Mouse (Mus musculus) left cerebral cortex, adult 9 months (tissue): ENCODE results near the gene Arl14.
A peak's percentile ranks its signal among the peaks of the same experiment; 100 is the strongest.
"Not testable (repeated sequence)": the region's sequence is repeated elsewhere in the genome, so short reads cannot be mapped to it uniquely, and the experiment has no call there.

Experiments
- DNase-seq, 2 experiments: peaks; one replicate each; pipeline ENCODE4 v3.0.0; 2022; ENCODE audit warnings: low spot score in 2 of 2

The Arl14 gene

DNA sequence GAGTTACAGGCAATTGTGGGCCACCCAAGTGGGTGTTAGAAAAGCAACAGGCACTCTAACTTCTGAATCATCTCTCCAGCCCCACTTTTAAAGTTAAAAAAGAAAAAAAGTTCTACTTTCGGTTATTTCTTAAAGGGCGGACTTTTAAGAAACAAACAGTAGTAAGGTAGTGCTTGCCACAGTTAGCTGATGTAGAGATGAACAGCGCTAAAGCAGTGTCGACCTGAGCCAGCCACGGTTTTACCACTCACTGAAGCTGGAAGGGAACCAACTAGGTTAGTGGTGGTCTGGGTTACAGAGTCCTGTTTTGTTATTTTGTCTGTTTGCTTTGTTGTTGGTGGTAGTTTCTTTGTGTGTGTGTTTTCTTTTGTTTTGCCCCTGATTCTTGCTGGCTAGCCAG lies 8.8 kb upstream of the Arl14 start:
- no peak for DNase-seq

DNA sequence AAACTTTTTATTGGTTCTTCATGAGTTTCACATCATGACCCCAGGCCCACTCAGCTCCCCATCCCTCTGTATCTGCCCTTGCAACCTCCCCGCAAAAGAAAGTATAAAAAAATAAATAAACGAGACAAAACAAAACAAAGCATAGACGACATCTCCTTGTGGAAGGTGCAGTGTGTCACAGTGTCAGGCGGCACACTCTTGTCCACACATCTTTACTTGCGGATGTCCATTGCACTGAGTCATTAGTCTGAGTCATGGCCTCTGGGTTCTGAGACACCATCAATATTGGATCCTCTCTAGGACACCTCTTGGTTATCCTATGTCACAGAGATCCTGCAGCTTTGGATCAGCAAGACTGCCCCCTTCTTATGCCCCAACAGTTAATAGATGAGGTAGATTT lies 7.7 kb upstream of the Arl14 start:
- DNase-seq, result no peak

DNA sequence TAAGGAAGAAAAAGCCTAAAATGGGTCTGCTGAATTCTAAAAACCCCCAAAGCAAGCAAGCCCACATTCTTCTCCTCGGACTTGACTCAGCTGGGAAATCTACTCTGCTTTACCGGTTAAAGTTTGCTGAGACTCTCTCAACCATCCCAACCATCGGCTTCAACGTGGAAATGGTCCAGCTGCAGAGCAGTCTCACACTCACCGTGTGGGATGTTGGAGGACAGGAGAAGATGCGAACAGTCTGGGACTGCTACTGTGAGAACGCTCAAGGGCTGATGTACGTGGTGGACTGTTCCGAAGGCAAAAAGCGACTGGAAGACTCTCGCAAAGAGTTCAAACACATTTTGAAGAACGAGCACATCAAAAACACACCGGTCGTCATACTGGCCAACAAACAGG lies 282 bp downstream of the Arl14 start:
- no peak for DNase-seq

DNA sequence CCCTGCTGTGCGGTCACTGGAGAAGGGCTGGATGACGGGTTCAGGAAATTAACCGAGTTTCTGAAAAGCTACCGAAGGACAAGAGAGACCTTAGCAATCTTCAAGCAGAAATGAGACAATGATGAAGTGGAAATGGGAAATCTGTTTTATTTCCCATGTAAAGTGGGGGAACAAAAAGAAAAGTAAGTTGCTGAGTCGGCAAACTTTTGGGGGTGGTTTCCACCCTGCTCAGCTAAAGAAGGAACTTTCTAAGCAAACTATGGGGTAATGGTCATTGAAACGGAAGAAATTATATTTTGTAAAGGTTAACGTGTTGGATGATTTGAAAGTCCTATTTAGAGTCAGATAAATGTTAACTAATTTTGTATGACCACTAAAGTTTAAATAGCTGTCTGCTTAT lies 768 bp downstream of the Arl14 start:
- no peak for DNase-seq

DNA sequence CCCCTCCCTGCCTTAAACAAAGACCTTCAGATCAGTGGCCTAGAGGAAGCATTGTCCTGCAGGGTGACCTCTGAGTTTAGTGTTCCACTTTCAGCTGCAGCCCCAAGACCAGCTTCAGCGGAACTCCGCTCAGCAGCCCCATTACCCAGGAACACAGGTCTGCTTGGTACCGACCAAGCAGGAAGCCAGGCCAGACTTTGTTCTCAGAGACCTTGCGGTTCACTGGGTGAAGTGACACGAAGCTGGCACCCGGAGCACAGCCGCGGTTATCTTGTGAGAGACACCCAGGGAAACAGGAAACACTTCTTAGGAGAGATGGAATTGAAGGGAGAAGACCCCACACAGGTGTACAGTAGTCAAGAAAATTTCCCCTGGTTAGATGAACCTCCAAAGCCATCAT lies 1.4 kb downstream of the Arl14 start:
- DNase-seq, result no peak

DNA sequence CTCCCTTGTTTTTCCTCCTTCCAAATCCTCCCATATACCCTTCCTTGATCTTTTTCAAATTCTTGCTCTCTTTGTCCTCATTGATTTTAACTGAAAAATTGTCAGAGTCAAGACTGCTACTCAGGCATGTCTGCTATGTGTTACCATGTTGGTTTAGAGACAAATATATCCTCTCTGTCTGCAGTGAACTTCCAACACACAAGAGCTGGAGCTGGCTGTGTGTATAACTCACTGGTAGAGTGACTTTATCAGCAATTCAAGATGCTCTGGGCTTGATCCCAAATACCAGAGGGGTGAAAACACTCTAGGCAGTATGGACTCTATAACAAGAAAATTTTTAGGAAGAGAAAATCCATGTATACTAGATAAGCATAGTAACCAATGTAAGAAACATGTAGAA lies 2.8 kb downstream of the Arl14 start:
- DNase-seq, result no peak

DNA sequence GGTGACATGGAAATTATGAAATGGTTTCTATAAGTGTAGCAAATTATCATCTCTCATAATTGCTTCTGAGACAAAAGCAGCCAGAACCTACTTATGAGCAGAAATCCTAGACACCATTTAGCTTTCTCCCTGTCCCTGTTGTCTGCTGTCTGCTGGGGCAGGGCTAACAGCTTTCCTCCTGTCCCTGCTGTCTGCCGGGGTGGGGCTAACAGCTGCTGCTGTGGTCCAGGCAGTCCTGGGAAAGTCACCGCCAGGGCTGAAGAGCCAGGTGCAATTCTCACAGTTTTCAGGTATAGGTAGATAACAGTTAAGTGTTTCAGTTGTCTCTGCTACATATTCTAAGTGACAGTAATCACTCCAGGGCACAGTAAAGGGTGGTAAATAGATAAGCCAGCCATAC lies 4.3 kb downstream of the Arl14 start:
- DNase-seq, result no peak

DNA sequence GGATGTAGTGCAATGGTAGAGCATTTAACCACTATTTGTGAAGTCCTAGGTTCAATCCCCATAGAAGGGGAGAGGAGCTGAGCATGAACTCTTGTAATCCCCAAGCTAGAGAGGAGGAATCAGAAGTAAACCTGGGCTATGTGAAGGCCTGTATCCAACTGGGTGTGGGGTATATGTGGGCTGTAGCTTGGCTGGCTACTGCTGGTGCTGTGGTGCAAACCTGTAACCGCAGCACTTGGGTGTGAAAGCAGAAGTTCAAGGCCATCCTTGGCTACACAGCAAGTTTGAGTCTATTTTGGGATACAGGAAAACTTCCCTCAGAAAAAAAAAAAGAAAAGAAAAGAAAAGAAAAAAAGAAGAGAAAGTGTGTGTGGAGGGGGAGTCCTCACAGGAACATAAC lies 5.8 kb downstream of the Arl14 start:
- no peak for DNase-seq

DNA sequence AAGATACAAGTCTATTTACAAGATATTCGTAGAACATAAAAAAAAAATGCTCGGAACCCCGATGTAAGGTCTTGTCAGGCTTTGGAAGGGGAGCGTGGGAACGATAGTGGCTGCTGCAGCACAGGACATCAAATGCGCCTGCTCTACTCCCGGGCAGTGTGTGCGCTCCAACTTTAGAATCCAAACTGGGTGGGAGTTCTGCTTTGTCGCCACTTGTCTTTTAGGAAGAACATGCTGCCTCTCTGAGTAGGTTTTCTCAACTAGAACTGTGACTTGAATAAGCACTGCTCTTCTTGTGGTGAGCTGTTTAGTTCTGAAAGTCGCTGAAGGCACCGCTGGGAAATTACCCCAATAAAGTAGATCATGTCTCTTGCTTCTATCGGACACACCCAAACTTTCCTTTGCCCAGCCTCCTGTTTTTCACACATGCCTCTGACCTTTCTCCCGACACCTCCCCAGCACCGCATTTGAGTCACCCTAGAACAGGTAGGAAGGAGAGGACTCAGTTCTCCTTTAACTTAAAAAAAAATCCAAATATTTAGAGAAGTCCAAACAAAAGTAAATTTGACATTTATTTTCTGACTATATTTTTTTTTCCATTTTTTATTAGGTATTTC lies 9.4 kb downstream of the Arl14 start:
- DNase-seq, result no peak

DNA sequence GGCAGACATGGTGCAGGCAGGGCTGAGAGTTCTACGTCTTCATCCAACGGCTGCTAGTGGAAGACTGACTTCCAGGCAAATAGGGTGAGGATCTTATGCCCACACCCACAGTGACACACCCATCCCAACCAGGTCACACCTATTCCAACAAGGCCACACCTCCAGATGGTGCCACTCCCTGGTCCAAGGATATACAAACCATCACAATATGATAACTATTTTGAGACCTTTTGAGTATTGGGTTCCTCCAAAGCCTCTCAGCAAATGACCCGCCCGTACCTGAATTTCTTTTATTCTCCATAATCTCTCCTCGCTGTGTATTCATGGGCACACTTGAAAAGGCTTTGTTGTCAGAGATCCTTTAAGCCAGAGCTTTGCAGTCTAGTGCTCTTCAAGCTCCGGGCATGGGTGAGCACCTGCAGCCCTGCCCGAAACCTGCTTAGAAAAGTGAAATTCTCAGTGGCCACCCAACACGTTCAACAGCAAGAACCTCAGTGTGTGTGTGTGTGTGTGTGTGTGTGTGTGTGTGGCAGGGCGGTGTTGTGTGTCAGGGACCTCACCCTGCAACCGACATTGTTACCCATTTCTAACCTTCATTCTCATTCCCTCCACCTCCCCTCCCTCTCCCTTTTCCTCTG lies 11.5 kb downstream of the Arl14 start:
- not testable (repeated sequence) for DNase-seq

DNA sequence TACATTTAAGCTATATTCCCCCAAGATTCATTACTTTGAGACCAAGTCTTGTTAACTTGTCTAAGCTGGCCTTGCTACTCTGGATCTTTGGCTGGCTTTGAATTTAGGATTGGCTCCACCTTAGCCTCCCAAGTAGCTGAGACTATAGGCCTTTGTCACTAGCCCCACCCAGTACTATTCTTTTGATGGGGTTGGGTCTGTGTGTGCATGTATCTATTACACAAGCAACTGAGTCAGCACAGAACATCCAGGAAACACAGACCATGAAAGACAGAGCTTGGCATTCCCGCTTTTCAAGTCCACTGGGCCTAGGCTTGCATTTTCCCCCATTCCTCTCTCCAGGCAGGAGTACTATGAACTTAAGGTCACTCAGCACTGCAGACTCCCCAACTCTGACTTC lies 12.3 kb downstream of the Arl14 start:
- DNase-seq, result no peak

DNA sequence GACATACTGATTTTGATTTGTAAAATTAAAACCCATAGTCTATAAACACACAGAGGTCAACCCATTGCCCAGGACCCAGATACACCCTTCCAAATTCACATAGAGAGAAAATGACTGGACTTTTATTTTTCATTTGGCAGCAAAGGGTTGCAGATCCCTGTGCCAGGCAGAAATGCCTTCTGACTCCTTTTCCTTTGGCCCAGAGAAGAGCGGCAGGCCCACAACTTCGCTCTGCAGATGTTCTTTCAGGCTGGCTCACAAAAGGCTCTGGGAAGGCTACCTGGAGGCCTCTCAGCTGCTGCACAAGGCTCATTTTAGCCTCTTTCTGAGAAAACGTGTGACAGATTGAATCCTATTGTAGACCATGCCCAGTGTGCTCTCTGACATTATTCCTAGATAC lies 13.6 kb downstream of the Arl14 start:
- no peak for DNase-seq

DNA sequence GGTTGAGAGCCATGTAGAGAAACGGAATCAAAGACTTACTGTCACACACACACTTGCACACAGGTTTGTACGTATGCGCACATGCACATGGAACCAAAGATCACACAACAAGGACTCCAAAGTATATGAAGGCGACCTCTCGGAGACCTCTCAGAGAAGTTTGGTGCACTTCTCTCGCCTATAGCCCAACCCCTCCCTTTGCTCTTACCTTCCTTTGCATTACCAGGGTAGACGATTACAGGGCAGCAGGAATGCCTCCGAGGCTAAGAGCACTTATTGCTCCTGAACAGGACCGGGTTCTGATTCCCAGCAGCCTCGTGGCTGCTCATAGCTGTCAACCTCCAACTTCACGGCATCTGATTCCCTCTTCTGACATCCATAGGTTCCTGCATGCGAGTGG lies 14.3 kb downstream of the Arl14 start:
- DNase-seq, result no peak

DNA sequence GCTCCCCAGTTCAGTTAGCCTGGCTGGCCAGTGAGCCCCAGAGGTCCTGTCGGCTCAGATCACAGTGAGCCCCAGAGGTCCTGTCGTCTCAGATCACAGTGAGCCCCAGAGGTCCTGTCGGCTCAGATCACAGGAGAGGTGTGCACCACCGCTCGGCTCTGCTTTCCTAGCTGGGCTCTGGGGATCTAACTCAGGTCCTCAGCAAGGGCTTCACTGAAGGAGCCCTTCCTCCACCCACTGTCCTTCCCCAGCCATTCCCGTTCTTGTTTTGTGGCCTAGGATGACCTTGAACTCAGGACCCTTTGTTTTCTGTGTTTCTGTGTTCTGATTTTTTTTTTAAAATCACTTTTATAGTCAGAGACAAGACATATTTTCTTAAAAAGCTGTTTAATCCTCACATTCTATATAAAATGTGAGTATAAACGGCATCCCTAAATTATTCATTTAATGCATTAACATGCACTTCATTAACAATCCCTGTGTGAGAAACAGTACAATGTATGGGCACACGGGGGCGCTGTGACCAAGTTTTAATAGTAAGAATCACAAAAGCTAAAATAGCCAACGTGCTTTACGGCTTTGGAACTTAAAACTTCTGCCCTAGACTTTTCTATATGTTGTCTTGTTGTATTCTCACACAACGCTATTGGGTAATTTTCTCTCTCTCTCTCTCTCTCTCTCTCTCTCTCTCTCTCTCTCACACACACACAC lies 16.1 kb downstream of the Arl14 start:
- peak in 1 of 2 experiments; percentile 76 for DNase-seq

DNA sequence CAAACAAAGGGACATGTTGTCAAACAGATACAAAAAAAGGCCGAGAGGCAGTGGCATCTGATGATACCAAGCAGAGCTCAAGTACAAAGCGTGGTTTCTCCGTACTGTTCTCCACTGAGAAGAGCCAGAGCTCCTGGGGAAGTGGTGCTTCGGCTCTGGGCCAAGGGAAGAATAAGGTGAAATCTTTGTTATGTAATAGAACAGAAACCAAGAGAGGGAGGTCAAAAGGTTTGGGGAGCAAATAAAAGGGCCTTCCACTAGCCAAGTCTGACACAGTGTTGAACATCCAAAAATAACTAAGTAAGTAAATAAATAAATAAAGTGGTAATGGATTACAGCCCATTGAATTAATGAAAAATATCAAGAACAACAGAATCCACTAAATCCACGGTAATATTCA lies 17.0 kb downstream of the Arl14 start:
- DNase-seq, result no peak

DNA sequence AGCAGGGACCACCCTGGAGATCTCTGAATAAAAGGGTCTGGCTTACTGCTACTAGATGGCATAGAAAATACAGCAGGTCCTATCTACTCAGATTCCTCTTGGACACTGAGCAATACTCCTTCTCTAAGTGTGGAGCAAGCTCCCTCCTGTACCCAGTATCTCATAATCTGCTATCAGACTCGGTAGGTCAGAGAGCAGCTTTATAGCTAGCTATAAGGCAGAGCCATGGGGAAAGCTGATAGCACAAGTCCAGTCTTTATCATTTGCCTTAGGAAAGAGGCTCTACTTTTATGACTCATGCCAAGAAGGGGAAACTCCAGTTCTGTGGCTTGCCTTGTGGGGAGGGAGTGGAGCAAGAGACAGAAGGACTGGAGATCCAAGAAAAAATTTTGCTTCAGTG lies 18.8 kb downstream of the Arl14 start:
- DNase-seq, result no peak

DNA sequence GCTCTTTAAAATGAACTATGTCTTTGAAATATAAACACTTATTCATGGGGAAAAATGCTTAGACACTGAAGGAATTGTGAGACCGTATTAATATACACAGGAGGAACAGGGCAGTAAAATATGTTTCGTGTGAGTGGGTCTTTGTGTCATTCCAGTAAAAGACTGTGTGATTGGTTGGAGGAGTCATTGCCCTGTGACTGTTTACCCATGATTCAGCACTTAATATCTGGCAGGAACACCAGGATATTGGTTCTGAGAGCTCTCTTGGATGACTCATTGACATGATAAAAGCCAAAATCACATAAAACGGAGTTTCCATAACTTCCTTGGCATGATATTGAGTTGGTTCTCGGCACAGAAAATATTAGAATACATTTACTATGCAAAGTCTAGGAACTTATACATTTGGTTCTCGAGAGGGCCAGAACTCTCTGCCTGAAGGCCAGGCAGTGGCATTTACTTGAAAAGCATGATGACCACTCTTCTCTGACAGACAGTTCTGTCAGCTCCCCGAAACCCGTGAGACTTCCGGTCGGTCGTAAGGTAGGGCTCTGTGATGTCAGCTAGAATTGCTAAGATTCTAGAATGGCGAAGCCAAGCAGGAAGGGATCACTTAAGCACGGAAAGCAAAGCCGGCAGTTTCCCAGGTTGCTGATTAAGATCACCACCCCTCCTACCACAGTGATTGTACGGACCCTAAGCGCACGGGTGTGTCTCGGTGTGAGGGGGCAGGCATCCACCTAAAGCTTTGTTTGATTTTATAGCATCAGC lies 31.1 kb downstream of the Arl14 start:
- no peak for DNase-seq

DNA sequence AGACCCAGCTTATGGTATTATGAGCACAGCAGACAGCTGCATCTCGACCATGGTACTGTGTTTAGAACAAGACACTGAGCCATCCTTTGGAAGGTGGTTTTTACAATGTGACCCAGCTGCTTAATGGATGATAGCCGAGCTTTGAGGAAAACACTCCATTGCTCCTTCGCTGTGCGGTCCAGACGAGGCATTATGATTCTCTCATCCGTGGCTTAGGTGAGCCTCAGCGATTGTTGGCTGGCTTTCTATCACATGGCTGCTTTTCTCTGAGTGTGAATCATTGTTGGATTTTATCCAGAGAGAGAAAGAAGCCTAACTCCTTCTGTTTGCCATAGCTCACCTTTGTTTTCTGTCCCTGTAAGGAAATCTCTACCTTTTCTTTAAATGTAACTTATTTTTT lies 32.5 kb downstream of the Arl14 start:
- no peak for DNase-seq

DNA sequence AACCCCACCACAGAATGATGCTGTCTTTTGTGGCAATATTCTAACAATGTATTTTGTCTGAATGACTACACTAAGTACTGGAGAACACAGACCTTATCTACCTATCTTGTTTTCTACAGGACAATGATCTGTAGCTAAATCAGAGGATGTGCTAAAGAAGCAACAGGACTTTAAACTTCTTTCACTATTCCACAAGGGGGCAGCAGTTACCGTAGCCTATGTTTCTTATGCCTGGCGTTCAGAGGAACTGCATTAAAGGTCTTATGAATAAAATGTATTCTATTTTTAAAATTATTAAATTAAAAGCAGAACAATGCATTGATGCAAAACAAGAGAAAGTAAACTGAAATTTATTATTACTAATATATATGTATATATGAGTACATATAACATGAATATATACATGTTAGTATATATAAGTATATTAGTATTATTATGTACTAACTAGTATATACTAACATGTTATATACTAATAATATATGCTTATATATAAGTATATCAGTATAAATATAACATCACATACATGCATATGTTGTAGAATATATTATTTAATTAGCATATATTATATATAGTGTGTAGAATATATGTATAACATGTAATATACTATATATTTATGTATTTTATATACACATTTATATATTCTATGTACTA lies 35.0 kb downstream of the Arl14 start:
- peak in 1 of 2 experiments; percentile 36 for DNase-seq

DNA sequence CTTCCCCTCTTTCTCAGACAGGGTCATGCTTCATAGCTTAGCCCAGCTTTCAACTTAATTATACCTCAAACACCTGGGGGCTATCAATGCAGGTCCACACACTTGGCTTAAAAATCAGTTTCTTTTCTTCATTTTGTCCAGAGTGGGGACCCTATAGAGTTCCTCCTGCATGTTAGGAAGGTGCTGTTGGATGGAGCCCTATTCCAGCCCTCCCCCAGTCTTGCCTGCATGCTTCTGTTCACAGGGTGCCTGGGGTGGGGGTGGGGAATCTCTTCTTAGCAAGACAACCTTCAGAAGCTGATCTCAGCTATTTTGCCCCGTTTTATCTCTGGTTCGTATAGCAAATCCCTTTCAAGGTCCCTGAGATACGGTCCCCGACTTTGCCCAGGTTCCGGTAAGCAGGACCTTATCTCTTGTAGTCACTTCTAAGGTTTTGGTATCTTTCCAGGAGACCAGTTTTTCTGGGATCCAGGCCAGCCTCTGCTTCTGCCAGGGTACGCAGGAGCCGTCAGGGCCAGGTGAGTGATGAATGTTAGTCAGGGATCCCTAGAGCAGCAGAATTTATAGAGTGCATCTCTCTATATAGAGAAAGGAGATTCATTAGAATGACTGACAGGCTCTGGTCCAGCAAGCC lies 40.9 kb downstream of the Arl14 start:
- no peak for DNase-seq

DNA sequence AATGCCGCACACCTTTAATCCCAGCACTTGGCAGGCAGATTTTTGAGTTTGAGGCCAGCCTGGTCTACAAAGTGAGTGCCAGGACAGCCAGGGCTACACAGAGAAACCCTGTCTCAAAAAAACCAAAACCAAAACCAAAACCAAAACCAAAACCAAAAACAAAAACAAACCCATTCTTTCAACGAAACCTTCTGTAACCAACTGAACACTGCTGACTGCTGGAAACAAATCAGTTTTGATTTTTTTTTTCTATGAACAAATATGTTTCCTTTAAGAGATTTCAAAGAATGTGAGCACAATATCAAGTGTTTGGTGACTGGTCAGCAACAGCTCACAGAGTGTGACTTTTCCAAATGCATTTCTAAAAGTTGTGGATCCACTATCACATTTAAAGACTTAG lies 42.1 kb downstream of the Arl14 start:
- not testable (repeated sequence) for DNase-seq

DNA sequence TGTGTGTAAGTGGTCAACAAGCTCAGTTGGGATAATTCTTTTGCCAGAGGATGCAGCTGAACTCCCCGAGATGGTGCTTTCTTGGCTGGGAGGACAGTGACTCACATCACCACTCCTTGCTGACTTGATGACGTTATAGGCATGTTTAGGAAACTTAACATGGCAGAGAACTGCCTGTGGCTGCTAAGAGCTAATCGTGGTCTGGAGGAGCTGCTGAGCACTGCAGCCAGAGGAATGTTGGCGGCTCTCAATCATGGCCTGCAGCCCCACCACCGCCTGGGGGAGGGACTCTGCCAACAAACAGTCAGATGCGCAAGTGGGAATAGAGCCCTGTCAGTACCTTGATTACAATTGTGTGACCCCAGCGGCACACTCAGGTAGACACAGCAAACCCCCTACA lies 49.6 kb downstream of the Arl14 start:
- DNase-seq, result no peak
